Mouse (Mus musculus) liver, embryonic 14.5 days (tissue): ENCODE measurements around the gene Cotl1. TPM values are rescaled to one million over a fixed set of nuclear protein-coding genes. Genes with fewer than 3 reads are reported as not detected.

Source experiments
- ATAC-seq: fragments of 200-750 bp; cut with Nextera tagmentation; 2 replicates; pipeline ENCODE4 v1.8.0; 2017; ENCODE audit warnings: moderate number of reproducible peaks, mild to moderate bottlenecking, moderate library complexity; ENCODE audit not compliant: insufficient read depth
- DNase-seq, 3 experiments: peaks; one replicate each; pipeline ENCODE4 v3.0.0-alpha.2; 2012 to 2013; ENCODE audit warnings: low read depth in 3 of 3, low spot score in 3 of 3
- H3K27ac ChIP-seq: fragments of 300-500 bp; sonication (generic); 2 replicates; pipeline ENCODE4 v1.5.1; 2014; ENCODE audit warnings: moderate library complexity, mild to moderate bottlenecking, control low read depth, inconsistent platforms
- H3K27me3 ChIP-seq: fragments of 300-500 bp; sonication (generic); 2 replicates; pipeline ENCODE4 v1.6.1; 2014; ENCODE audit warnings: mild to moderate bottlenecking, low read length, moderate library complexity; ENCODE audit not compliant: control insufficient read depth, insufficient read depth
- H3K36me3 ChIP-seq: fragments of 300-500 bp; sonication (generic); replicated peaks from 2 replicates; pipeline ENCODE4 v1.6.1; 2014; ENCODE audit warnings: low read depth; ENCODE audit not compliant: control insufficient read depth, insufficient read depth
- H3K4me1 ChIP-seq, 2 experiments: fragments of 200-500 bp in 1 of 2; fragments of 300-500 bp in 1 of 2; sonication (generic) in 1 of 2; replicated peaks; 2 replicates each; pipeline ENCODE4 v1.6.1; 2012 to 2014; ENCODE audit warnings: antibody characterized with exemption in 1 of 2, inconsistent platforms in 1 of 2, low read length in 1 of 2; ENCODE audit not compliant: control insufficient read depth in 2 of 2, insufficient read depth in 2 of 2
- H3K4me2 ChIP-seq: fragments of 300-500 bp; sonication (generic); 2 replicates; pipeline ENCODE4 v1.6.1; 2014; ENCODE audit warnings: low read depth, mild to moderate bottlenecking, control low read depth, moderate library complexity
- H3K4me3 ChIP-seq, 2 experiments: fragments of 200-500 bp in 1 of 2; fragments of 300-500 bp in 1 of 2; sonication (generic) in 1 of 2; 2 replicates each; pipeline ENCODE4 v1.5.1; 2012 to 2014; ENCODE audit warnings: low read depth in 2 of 2, low read length in 2 of 2, mild to moderate bottlenecking in 2 of 2, control low read depth in 1 of 2, inconsistent platforms in 1 of 2, moderate library complexity in 1 of 2; ENCODE audit not compliant: insufficient read depth in 1 of 2
- H3K9ac ChIP-seq: fragments of 300-500 bp; sonication (generic); replicated peaks from 2 replicates; pipeline ENCODE4 v1.6.1; 2014; ENCODE audit warnings: mild to moderate bottlenecking, control low read depth, moderate library complexity
- H3K9me3 ChIP-seq: fragments of 300-500 bp; sonication (generic); 2 replicates; pipeline ENCODE4 v1.6.1; 2016; ENCODE audit warnings: low read length, mixed read lengths; ENCODE audit not compliant: control insufficient read depth
- CTCF ChIP-seq: IDR thresholded peaks from 2 replicates; pipeline ENCODE4 v1.5.1; 2016; ENCODE audit warnings: antibody characterized with exemption, low read depth, control low read depth
- EP300 ChIP-seq: IDR thresholded peaks from 2 replicates; pipeline ENCODE4 v1.6.1; 2016; ENCODE audit warnings: antibody characterized with exemption, low read depth
- WGBS: fragments of 180-500 bp; shearing (Covaris S2); extraction: QIAGEN DNeasy Blood & Tissue Kit; methylation state at CpG from one replicate; pipeline ENCODE4 v1.1.7; 2014; ENCODE audit not compliant: insufficient replicate concordance; 5-methylcytosine and 5-hydroxymethylcytosine counted together
- polyA plus RNA-seq, 2 experiments: library from polyadenylated mRNA; depleted of rRNA in 1 of 2; stranded (reverse) in 1 of 2; unstranded in 1 of 2; fragments of >200 nt; fragmentation: Nextera tagmentation in 1 of 2; extraction: Ambion mirVana in 1 of 2; gene quantifications; 2 replicates each; pipeline versions ENCODE4 v1.2.1 to v1.2.3; 2012 to 2014

Gene Cotl1
- polyA plus RNA-seq, 2 experiments, result 59.6 to 77.7 TPM

DNA sequence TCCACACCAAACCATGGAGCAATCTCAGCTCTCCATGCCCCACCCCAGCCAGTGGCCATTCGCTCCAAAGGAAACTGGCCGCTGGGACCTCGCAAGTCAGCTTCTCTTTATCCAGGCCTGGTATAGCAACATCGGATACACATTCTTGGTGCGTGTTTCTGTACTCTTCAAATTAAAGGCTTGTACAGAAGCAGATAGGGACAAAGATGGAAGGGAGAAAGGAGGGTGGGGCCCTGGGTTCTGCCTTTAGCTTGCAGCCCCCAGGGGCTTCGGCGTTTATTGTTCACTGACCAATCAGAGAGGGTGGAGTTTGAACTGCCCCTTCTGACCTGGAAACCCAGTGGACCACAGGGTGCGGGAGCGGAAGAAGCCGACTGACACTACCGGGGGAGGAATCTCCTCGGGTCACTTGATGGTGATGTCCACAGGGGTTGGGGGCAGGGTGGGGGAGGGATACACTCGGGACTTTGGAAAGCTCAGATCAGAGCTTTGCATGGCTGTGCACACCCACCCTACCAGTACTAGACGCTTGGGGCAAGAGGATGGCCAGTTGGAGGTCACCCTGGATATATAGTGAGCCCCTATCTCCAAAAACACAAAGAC, 824 bp downstream of the Cotl1 start:
- Histone ChIP-seq H3K27me3 (peaks cover 7% of the 10 kb centered on the region; the same call in 1 of the 2 replicates), H3K9ac (peak overlapping the region; percentile 50), H3K4me2 (peak overlapping the region; percentile 86), H3K36me3 (no peaks in the 10 kb centered on the region), H3K4me3 (peak overlapping the region; percentile 64 to 76), H3K27ac (no peak overlapping the region), H3K4me1 (peaks cover 2 to 17% of the 10 kb centered on the region in 2 experiments), H3K9me3 (no peaks in the 10 kb centered on the region)
- 24% methylated on average over 14 of the region's 14 CpGs for WGBS
- no peak for ATAC-seq
- TF ChIP-seq CTCF (no peak), EP300 (no peak)
- no peak for DNase-seq

DNA sequence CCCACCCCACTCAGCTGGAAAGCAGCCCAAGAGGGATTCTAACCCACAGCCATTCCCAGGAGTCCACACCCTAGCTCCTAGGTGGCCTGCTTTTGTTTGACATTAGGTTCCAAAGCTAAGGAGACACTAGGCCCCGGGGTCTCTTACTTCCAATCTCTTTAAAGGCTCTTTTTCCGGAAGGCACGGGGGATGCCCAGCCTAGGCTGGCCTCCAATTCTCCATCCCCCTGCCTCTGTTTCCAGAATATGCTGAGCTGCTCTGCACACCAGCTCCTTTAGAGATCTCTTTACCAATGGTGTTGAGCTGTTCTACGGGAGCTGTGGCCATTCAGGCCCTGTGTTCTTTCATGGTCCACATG, 1.4 kb downstream of the Cotl1 start:
- Histone ChIP-seq H3K4me3 (peak overlapping the region; percentile 64 to 76), H3K27me3 (peaks cover 7% of the 10 kb centered on the region; the same call in 1 of the 2 replicates), H3K4me2 (peak overlapping the region; percentile 86), H3K9me3 (no peaks in the 10 kb centered on the region), H3K36me3 (no peaks in the 10 kb centered on the region), H3K9ac (no peak overlapping the region), H3K4me1 (peaks cover 2 to 20% of the 10 kb centered on the region in 2 experiments), H3K27ac (no peak overlapping the region)
- TF ChIP-seq CTCF (no peak), EP300 (no peak)
- ATAC-seq (no peak), DNase-seq (no peak)
- WGBS, result 57% methylated on average over 4 of the region's 4 CpGs

DNA sequence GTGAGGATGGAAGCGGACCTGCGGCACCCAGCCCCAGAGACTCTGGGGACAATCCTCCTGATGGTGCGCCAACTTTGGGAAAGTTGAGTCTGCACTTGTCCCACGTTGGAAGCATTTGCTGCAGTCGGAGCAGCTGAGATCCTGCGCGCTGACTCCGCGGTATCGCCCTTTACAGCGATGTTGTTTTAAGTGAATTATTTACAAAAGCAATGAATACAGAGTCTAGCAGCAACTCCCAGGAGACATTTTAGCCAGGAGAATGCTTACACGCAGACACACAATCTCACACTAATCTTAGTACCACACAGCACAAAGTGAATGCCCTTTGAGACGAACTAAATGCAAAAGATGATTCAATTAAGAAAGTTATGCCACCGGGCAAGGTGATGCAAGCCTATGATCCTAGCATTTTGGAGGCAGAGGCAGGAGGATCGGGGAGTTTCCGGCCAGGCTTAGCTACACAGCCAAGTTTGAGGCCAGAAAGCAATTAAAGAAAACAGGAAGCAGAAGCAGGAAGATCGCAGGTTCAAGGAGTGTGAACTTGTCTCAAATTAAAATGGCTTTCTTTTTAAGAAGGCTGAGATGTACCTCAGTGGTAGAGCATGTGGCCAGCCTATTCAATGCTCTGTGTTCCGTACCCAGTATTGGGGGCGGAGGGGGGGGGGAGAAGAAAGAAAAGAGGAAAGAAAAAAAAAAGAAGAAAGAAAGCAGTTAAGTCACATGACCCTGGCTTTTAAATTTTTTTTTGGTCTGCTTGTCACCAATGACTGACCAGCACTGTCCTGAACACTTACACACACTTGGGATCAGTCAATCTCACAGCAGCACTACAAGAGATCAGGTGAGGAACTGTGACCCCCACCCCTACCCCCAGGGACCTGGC, 2.0 kb downstream of the Cotl1 start:
- Histone ChIP-seq H3K4me3 (peak overlapping the region; percentile 64 to 76; a peak in 3 of 4 replicates), H3K9ac (no peak overlapping the region), H3K27me3 (peaks cover 7% of the 10 kb centered on the region; the same call in 1 of the 2 replicates), H3K4me2 (peak overlapping the region; percentile 86), H3K4me1 (peaks cover 2 to 25% of the 10 kb centered on the region in 2 experiments), H3K36me3 (no peaks in the 10 kb centered on the region), H3K27ac (no peak overlapping the region), H3K9me3 (no peaks in the 10 kb centered on the region)
- TF ChIP-seq EP300 (no peak), CTCF (no peak)
- 21% methylated on average over 19 of the region's 19 CpGs for WGBS
- no peak for DNase-seq
- ATAC-seq, result no peak

DNA sequence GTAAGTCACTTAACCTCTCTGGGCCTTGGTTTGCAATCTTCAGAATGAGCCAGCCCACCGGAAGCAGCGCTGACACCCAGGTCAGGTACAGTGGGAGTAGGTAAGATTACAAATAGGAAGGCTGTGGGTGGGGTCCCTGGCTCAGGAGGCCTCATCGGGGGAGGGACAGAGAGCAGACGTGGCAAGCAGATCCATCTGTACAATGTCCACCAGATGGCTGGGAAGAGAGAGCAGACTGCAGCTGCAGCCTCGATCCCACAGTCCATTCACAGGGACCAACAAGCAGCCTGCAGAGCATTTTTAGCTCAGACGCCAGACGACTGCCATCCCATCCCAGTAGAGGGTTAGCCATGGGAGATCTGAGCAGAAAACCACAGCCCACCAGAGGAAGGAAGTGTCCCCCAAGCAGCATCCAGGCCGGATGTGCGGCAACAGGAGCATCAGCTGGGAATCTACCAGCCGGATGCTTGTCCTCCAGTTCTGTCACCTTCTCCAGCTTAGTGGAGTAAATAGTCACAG, 2.7 kb downstream of the Cotl1 start:
- WGBS, result 13% methylated on average over 10 of the region's 10 CpGs
- no peak for ATAC-seq
- TF ChIP-seq CTCF (no peak), EP300 (no peak)
- DNase-seq, result no peak
- Histone ChIP-seq H3K9ac (no peak overlapping the region), H3K9me3 (no peaks in the 10 kb centered on the region), H3K36me3 (no peaks in the 10 kb centered on the region), H3K4me3 (peak overlapping the region; percentile 11 to 25; a peak in 2 of 4 replicates), H3K27ac (no peak overlapping the region), H3K4me2 (peak overlapping the region; percentile 86), H3K4me1 (peaks cover 2 to 29% of the 10 kb centered on the region in 2 experiments), H3K27me3 (peaks cover 7% of the 10 kb centered on the region; the same call in 1 of the 2 replicates)

DNA sequence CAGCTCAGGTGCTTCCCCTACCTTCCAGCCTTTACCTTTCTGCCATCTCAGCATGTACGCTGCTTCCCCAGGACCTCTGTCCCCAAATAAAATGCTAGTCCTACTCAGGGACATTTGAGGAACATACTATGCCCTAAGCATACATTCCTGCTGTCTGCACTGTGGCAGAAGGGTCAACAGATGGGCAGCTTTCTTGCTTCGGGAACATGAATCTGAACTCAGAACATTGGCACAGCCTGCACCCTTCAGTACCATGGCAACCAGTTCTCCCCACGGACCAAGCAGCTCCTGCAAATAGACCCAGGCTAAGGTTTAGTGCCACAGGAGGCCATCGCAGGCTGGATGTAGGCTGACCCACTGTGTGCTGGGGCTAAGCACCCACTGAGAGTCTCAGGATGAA, 3.5 kb downstream of the Cotl1 start:
- Histone ChIP-seq H3K4me1 (peaks cover 2 to 36% of the 10 kb centered on the region in 2 experiments), H3K36me3 (no peaks in the 10 kb centered on the region), H3K9ac (no peak overlapping the region), H3K4me3 (no peak overlapping the region), H3K9me3 (no peaks in the 10 kb centered on the region), H3K4me2 (no peak overlapping the region), H3K27ac (no peak overlapping the region), H3K27me3 (peaks cover 7% of the 10 kb centered on the region; the same call in 1 of the 2 replicates)
- no peak for TF ChIP-seq CTCF
- no peak for DNase-seq
- no peak for ATAC-seq
- 65% methylated on average over 4 of the region's 4 CpGs for WGBS
